Mouse (Mus musculus) urinary bladder, adult 2 months (tissue): ENCODE data around the gene Cap2. TPM values are rescaled to one million over a fixed set of nuclear protein-coding genes. Genes with fewer than 3 reads are reported as not detected.

Source experiments
- DNase-seq: peaks from one replicate; pipeline ENCODE4 v3.0.0; 2022; ENCODE audit warnings: low spot score
- polyA plus RNA-seq: library from polyadenylated mRNA; depleted of rRNA; stranded (reverse); fragments of >200 nt; gene quantifications from 2 replicates; pipeline ENCODE4 v1.2.3, GENCODE M21; 2012

Cap2 gene
- polyA plus RNA-seq, 1 experiment = 101 TPM

GRCm38 (mm10) chr13:46565913-46566312 lies 64.3 kb downstream of the Cap2 start:
- no peak for DNase-seq

DNA sequence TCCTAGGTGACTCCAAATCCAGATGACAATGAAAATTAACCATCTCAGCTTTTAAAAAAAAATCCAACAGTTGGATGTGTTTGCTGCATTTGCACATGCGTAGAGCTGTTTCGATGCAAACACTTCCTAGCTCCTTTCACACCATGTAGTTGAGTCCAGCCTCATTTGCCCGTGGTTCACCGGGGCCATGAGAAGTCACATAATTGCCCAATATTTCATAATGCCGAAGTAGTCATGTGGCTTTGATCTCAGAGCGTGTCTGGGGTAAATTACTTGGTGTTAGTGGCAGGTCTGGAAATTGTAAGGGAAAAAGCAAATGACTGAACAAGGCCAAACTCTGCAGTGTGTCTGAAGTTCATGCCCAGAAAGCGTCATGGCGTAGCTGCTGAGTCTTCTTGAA lies 67.8 kb downstream of the Cap2 start:
- no peak for DNase-seq

GRCm38 (mm10) chr13:46571141-46571592 lies 69.5 kb downstream of the Cap2 start:
- no peak for DNase-seq

- DNase-seq = no peak
Measured at GRCm38 (mm10) chr13:46571961-46572647, 70.5 kb downstream of the Cap2 start.

DNA sequence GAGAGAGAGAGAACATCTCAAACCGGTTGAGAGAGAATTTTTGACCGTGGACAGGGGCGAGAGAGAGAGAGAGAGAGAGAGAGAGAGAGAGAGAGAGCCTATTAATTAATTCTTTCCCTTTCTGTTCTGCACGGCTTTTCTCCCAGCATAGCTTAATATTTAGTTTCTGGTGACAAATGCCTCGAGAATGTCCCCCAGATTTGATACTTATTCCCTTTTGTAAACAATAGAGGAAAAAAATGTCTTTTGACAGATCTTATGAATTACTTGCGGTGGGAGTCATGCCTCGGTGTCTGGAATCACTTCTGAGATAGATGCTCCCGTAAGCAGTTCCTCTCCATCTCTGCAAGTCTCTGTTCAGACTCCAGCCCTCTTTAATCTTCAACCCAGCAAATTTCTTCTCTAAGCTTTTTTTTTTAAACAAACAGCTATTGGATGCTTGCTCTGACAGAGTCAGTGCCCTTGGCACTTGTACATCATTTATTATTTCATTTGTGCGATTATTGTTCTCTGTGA lies 71.1 kb downstream of the Cap2 start:
- no peak for DNase-seq

GRCm38 (mm10) chr13:46574201-46574600 lies 72.6 kb downstream of the Cap2 start:
- DNase-seq = no peak

DNA sequence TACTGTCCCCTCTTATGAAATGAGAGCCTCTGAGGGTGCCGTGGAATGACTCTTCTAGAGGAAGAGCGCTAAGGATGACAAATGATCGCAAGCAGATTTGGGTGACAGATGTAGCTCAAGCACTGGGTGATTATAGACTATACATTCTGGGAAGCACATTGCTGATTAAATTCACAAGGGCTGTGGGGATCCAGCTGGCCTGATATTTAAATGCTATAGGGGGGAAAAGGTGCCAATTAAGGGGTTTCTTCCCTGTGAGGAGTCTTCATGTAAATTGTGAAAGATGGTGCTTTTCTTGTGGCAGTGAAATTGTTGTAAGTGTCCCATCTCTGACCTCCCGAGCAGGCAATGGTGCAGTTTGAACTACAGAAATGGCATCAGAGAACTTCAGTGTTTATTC lies 73.1 kb downstream of the Cap2 start:
- no peak for DNase-seq

GRCm38 (mm10) chr13:46584860-46585259 lies 83.2 kb downstream of the Cap2 start:
- DNase-seq = no peak

DNA sequence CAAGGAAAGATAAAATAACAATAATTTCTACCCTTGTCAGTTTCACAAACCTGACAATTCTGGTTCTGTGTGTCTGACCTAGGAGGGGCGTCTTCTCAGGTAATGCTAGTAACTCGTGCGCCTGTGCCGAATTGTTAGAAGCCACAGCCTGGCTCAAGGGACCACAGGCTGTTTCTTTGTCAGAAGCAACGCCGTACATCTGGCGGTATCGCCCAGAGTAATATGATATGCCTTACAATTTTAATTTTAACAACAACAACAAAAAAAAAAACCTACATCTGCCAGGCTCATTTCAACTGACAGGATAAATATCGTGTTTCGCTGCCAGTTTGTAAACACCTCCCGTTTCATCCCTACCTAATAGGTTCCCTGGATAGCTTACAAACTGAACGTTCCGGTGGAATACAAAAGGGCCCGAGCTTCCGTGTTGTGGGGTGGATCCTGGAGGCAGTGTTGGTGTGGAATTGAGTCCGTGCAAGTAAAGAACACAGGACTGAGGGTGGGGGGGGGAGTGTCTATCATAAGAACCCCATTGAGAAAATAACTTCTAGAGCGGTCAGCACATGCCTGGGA lies 86.2 kb downstream of the Cap2 start:
- DNase-seq = no peak

DNA sequence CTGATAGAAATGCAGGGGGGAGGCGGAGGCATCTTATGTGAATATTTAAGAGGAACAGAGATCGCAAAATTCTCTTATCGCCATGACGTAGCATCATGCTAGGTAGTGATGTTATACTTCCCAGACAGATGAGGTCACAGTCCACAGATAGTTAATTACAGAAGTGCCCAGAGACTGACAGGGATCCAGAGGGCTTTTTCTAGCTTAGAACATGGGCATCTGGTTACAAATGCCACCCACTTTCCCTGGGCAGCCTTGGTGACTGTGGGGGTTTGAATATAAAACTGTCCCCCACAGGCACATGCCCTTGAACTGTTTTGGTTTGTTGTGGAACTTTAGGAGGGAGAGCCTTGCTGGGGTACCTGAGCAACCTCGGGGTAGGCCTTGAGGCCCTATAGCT lies 87.0 kb downstream of the Cap2 start:
- DNase-seq = no peak

GRCm38 (mm10) chr13:46590885-46591284 lies 89.2 kb downstream of the Cap2 start:
- DNase-seq = no peak

DNA sequence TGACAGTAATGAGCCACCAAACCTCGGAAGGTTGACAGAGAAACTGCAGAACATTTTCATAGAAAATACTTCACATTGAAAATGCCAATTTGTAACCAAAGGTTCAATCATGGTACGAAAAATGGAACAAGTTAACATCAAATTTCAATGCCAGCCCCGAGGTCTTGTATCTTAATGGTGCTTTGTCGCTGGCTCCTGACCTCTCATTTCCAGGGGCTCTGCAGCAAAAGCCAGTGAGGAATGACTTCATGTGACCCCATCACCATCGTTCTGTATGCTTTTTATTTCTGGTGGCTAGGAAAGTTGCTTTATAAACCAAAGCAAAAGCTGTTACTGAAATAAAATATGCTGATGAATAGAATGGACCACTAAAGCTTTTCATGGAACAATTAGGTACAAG lies 99.0 kb downstream of the Cap2 start:
- no peak for DNase-seq

GRCm38 (mm10) chr13:46601386-46601785 lies 99.7 kb downstream of the Cap2 start:
- no peak for DNase-seq

- no peak for DNase-seq
Measured at GRCm38 (mm10) chr13:46602674-46603073, 101.0 kb downstream of the Cap2 start.

DNA sequence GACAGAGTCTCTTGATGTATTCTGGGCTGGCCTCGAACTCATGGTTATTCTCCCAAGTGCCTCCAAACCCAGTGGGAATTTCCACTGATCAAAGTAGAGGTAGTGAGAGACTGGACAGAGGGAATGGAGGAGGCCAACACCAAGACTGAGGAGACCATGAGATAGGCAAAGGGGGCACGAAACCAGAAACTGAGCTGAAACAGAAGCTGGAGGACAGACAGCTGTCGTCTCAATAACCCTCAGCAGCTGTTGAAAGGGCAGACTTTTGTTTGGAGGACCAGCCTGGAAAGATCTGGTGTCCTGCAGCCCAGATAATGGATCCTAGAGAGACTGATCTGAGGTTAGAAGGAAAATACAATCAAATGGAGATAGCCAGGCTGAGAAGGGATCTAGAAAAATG lies 109.4 kb downstream of the Cap2 start:
- DNase-seq = no peak

DNA sequence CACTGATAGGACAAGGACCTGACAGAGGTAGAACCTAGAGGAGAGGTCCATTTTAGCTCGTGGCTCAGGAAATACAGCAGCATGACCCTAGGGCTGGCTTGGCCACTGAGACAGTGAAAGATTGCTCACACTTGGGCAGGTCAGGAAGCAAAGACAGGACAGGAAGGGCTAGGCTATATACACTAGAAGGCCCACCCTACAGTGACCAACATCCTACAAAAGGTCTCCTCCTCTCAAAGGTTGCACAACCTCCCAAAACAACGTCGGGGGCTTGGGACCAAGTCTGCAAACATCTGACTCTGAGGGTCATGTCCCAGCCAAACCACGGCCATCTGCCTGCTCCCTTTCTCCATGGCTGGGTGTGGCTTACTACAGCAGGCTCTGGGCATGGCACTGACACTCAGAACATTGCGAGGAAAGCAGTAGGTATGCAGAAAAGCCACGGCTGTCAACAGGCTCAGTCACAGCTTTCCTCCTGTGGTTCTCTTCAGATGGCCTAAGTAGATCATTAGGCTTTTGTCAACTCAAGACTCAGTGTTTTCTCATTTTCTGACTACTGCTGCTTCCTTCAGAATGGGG lies 112.1 kb downstream of the Cap2 start:
- no peak for DNase-seq

- DNase-seq = no peak
Measured at GRCm38 (mm10) chr13:46616673-46617362, 115.2 kb downstream of the Cap2 start.

- DNase-seq = no peak
Measured at GRCm38 (mm10) chr13:46619633-46620032, 118.0 kb downstream of the Cap2 start.

- DNase-seq = no peak
Measured at GRCm38 (mm10) chr13:46620964-46621757, 119.5 kb downstream of the Cap2 start.

DNA sequence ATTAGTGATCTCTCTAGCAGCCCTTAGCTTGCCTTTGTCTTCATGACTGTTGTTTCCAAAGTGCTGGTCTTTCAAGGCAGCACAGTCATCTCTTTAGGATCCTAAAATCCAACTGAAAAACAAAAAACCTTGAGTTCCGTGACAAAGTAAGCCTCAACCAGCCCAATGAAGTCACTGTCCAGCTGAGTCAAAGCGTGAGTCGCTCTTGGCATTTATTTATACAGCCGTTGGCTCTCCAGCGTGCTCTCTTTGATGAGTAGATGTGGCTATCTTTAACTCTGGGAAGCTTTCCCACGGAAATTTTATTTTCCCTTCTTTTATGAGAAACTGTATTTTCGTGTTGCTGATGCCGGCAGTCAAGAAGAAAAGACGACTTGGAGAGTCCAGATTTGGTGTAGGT lies 125.0 kb downstream of the Cap2 start:
- DNase-seq = no peak

GRCm38 (mm10) chr13:46627841-46628240 lies 126.2 kb downstream of the Cap2 start:
- DNase-seq = no peak

DNA sequence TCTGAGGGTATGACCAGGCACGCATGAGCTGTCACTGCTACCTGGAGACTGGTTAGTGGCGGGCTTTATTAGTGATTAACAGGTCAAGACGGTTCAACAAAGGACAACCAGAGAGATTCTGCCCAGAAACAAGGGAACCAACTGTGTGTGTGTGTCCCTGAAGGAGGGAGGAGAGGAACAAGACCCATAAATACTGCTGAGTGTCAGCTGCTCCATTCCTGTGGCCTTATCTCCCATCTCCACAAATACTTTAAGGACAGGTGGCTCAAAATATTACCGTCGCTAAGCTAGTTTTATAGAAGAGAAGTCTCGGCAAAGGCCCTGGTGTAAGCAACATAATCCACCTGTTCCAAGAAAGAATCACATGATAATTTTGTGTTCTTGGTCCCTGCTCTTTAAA lies 127.7 kb downstream of the Cap2 start:
- no peak for DNase-seq
